Mouse (Mus musculus) MEL (cell line): Measurements from ENCODE around the gene Dhx30. TPM values are rescaled to one million over a fixed set of nuclear protein-coding genes. Genes with fewer than 3 reads are reported as not detected.

Experiments
- DNase-seq: peaks from one replicate; pipeline ENCODE4 v3.0.0; 2011; ENCODE audit warnings: low read depth, low spot score
- H3K27ac ChIP-seq: 2 replicates; pipeline ENCODE4 v1.5.1; 2012; ENCODE audit warnings: low read depth, mild to moderate bottlenecking, control low read depth, low read length, moderate library complexity; ENCODE audit not compliant: control insufficient read depth
- H3K27me3 ChIP-seq, 2 experiments: fragments of 150-350 bp in 1 of 2; sonication (generic) in 1 of 2; 2 replicates each; pipeline ENCODE4 v1.6.1; 2012; ENCODE audit warnings: low read length in 2 of 2, mild to moderate bottlenecking in 2 of 2, improper control_type of control experiment in 1 of 2, moderate library complexity in 1 of 2; ENCODE audit not compliant: insufficient read depth in 2 of 2, control insufficient read depth in 1 of 2
- H3K36me3 ChIP-seq, 2 experiments: 2 replicates each; pipeline ENCODE4 v1.6.1; 2012 to 2014; ENCODE audit warnings: low read length in 2 of 2, improper control_type of control experiment in 1 of 2, inconsistent platforms in 1 of 2, mild to moderate bottlenecking in 1 of 2; ENCODE audit not compliant: insufficient read depth in 2 of 2, control insufficient read depth in 1 of 2
- H3K4me1 ChIP-seq, 2 experiments: fragments of 150-350 bp in 1 of 2; sonication (generic) in 1 of 2; 2 replicates each; pipeline ENCODE4 v1.6.1; 2012; ENCODE audit warnings: low read length in 2 of 2, improper control_type of control experiment in 1 of 2, mild to moderate bottlenecking in 1 of 2; ENCODE audit not compliant: insufficient read depth in 2 of 2, control insufficient read depth in 1 of 2
- H3K4me3 ChIP-seq, 2 experiments: fragments of 150-350 bp in 1 of 2; sonication (generic) in 1 of 2; 2 replicates each; pipeline ENCODE4 v1.5.1; 2012; ENCODE audit warnings: low read depth in 2 of 2, low read length in 2 of 2, mild to moderate bottlenecking in 2 of 2, moderate library complexity in 2 of 2, control low read depth in 1 of 2, improper control_type of control experiment in 1 of 2; ENCODE audit not compliant: control insufficient read depth in 1 of 2, insufficient read depth in 1 of 2
- H3K79me2 ChIP-seq: 2 replicates; pipeline ENCODE4 v1.6.1; 2012; ENCODE audit warnings: mild to moderate bottlenecking, low read length, moderate library complexity; ENCODE audit not compliant: control insufficient read depth, poor library complexity, insufficient read depth
- H3K9ac ChIP-seq: 2 replicates; pipeline ENCODE4 v1.6.1; 2012; ENCODE audit warnings: low read depth, mild to moderate bottlenecking, control low read depth, low read length, moderate library complexity; ENCODE audit not compliant: control insufficient read depth, poor library complexity, severe bottlenecking
- H3K9me3 ChIP-seq: fragments of 150-350 bp; sonication (generic); replicated peaks from 2 replicates; pipeline ENCODE4 v1.6.1; 2012; ENCODE audit warnings: mild to moderate bottlenecking, low read length, improper control_type of control experiment, moderate library complexity; ENCODE audit not compliant: insufficient read depth
- EP300 ChIP-seq, 2 experiments: IDR thresholded peaks; 2 replicates each; pipeline ENCODE4 v1.6.1; 2011; ENCODE audit warnings: improper control_type of control experiment in 2 of 2, low read length in 2 of 2, low read depth in 1 of 2, mild to moderate bottlenecking in 1 of 2
- ETS1 ChIP-seq: IDR thresholded peaks from 2 replicates; pipeline ENCODE4 v1.6.1; 2012; ENCODE audit warnings: low read depth, mild to moderate bottlenecking, inconsistent platforms, low read length, improper control_type of control experiment, moderate library complexity
- GABPA ChIP-seq: IDR thresholded peaks from 2 replicates; pipeline ENCODE4 v1.6.1; 2012; ENCODE audit warnings: low read depth, mild to moderate bottlenecking, inconsistent platforms, low read length, improper control_type of control experiment, moderate library complexity
- polyA plus RNA-seq, 2 experiments: library from polyadenylated mRNA; stranded (reverse) in 1 of 2; unstranded in 1 of 2; fragments of >175 nt in 1 of 2; fragments of >200 nt in 1 of 2; gene quantifications; 2 replicates each; pipeline versions ENCODE4 v1.2.1 to v1.2.4; 2012; ENCODE audit warnings: low replicate concordance in 2 of 2, low read depth in 1 of 2; ENCODE audit not compliant: insufficient read length in 2 of 2, insufficient read depth in 1 of 2, missing spikeins in 1 of 2
- total RNA-seq: library from RNA; depleted of rRNA; stranded (reverse); fragments of 300-350 nt; gene quantifications from 2 replicates; pipeline ENCODE4 v1.2.3, GENCODE M21; 2012; rRNA removed

The Dhx30 gene
- total and polyA plus RNA-seq, 3 experiments = 113 to 126 TPM; not detected in 1

GRCm38 (mm10) chr9:110035091-110035490 is 82.5 kb downstream of the Dhx30 start:
- H3K27me3 ChIP-seq = no peaks in the 10 kb centered on the region
- H3K4me1 ChIP-seq = peaks cover 0 to 13% of the 10 kb centered on the region in 2 experiments; a peak in 1 of 4 replicates
- peaks cover 0 to 7% of the 10 kb centered on the region in 2 experiments; a peak in 2 of 4 replicates for H3K36me3 ChIP-seq
- no peak overlapping the region for H3K4me3 ChIP-seq
- H3K9me3 ChIP-seq = no peaks in the 10 kb centered on the region
- H3K27ac ChIP-seq = no peak overlapping the region
- H3K9ac ChIP-seq = no peak overlapping the region
- H3K79me2 ChIP-seq = no peaks in the 10 kb centered on the region
- DNase-seq = no peak
- TF ChIP-seq GABPA = no peak
- no peak for TF ChIP-seq ETS1
- no peak for TF ChIP-seq EP300 (IDR thresholded peaks at IDR 0.05; ENCODE audit: low read depth in 1 of 2, low read length in 2 of 2)

Other genes with a start within 250 kb of the Dhx30 start
- gene Cdc25a, start 242.3 kb downstream of the Dhx30 start, total RNA-seq = 50.6 and 67.4 TPM in 2 replicates
- 10 to 100 TPM; 67.2 to 79.4 TPM for gene Cdc25a, start 242.3 kb downstream of the Dhx30 start, polyA plus RNA-seq
- 14.5 and 20.7 TPM in 2 replicates for gene Map4, start 186.4 kb downstream of the Dhx30 start, total RNA-seq
- gene Map4, start 186.4 kb downstream of the Dhx30 start, polyA plus RNA-seq = 10 to 100 TPM in 1 of 2 experiments, not detected in 1; 47.8 TPM
- 35.5 and 41.4 TPM in 2 replicates for gene Smarcc1, start 122 bp downstream of the Dhx30 start, total RNA-seq
- 100 to 1,000 TPM in 1 of 2 experiments, 10 to 100 TPM in 1; 79.0 to 488 TPM for gene Smarcc1, start 122 bp downstream of the Dhx30 start, polyA plus RNA-seq
- gene Cspg5, start 126.0 kb upstream of the Dhx30 start, total RNA-seq = 0.49 and 0.65 TPM in 2 replicates
- 1 to 10 TPM in 1 of 2 experiments, not detected in 1; 1.0 TPM for gene Cspg5, start 126.0 kb upstream of the Dhx30 start, polyA plus RNA-seq
- 32.6 and 34.6 TPM in 2 replicates for gene Elp6, start 187.3 kb upstream of the Dhx30 start, total RNA-seq
- gene Elp6, start 187.3 kb upstream of the Dhx30 start, polyA plus RNA-seq = 10 to 100 TPM in 1 of 2 experiments, not detected in 1; 29.6 TPM
- 59.0 and 59.4 TPM in 2 replicates for gene Scap, start 215.5 kb upstream of the Dhx30 start, total RNA-seq
- 10 to 100 TPM in 1 of 2 experiments, not detected in 1; 88.8 TPM for gene Scap, start 215.5 kb upstream of the Dhx30 start, polyA plus RNA-seq